Mouse (Mus musculus): ENCODE data around the gene Krtap1-4.
"Not testable (repeated sequence)": the region's sequence is repeated elsewhere in the genome, so short reads cannot be mapped to it uniquely, and the experiment has no call there.

The Krtap1-4 gene

GRCm38 (mm10) chr11:99583245-99583704 lies at the start of gene Krtap1-4:
Gene Krtap1-4, minus strand, starts transcription at chr11:99583654.
- DNase-seq (ENCODE audit: extremely low read depth, insufficient read length, low spot score), result peak; percentile 17

DNA sequence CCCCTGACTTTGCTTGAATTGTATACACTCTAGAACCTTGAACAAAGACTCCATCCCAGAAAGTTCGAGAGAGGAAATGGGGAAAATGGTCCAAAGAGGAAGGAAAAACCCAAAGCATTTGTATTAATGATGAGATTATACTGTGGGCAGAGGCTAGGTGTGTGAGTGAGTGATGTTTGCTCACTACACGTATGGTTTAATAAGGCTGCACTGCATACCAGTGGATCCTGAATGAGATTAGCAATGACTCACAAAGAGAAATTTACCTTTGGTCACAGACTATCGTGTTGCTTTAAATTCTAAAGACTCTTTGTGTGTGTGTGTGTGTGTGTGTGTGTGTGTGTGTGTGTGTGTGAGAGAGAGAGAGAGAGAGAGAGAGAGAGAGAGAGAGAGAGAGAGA lies 47.4 kb upstream of the Krtap1-4 start:
- no peak for DNase-seq (ENCODE audit: extremely low read depth, insufficient read length, low spot score)

GRCm38 (mm10) chr11:99628138-99628537 lies 44.7 kb upstream of the Krtap1-4 start, which contains the start of gene Krtap4-1:
Gene Krtap4-1, minus strand, starts transcription at chr11:99628238.
- DNase-seq (ENCODE audit: extremely low read depth, insufficient read length, low spot score), result no peak

DNA sequence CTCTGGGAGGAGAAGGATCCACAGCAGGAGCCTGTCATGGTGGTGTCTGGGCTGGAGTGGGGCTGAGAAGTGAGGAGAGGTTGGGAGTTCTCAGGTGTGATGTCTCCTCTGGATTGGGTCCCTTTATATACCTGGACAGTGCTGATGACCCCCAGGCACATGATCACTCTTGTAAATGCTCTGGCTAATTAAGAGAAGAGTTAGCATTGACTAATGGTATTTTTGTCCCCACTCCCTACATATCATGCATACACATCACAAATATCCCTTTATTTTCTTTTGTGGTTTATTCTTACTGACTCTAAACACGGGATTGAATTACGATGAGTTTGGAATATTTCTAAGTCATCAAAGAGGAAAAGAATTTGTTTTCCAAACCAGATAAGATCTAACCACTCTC lies 36.9 kb upstream of the Krtap1-4 start, which contains the start of gene Gm11562:
Gm11562 (minus strand) TSS at position 101 of the 400 bp plus-strand sequence.
- DNase-seq (ENCODE audit: extremely low read depth, insufficient read length, low spot score), result no peak

- peak; percentile 28 for DNase-seq (ENCODE audit: extremely low read depth, insufficient read length, low spot score)
Measured at GRCm38 (mm10) chr11:99614796-99615363, 31.4 kb upstream of the Krtap1-4 start, which contains the start of gene Krtap2-4. Gene Krtap2-4, minus strand, starts transcription at chr11:99614846.

DNA sequence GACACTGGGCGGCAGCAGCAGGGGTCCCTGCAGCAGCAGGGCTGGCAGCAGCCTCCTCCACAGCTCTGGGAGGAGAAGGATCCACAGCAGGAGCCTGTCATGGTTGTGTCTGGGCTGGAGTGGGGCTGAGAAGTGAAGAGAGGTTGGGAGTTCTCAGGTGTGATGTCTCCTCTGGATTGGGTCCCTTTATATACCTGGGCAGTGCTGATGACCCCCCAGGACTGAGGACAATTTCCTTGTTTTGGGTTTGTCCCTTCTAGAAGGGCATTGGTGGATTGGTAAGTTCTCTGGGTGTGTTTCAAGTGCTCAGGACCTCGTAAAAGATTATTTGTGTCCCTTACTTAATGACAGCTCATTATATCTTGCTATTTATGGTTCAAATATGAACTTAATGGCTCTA lies 26.6 kb upstream of the Krtap1-4 start, which contains the start of gene Gm11937:
Gm11937 (minus strand) TSS at position 101 of the 400 bp plus-strand sequence.
- DNase-seq (ENCODE audit: extremely low read depth, insufficient read length, low spot score), result not testable (repeated sequence)

DNA sequence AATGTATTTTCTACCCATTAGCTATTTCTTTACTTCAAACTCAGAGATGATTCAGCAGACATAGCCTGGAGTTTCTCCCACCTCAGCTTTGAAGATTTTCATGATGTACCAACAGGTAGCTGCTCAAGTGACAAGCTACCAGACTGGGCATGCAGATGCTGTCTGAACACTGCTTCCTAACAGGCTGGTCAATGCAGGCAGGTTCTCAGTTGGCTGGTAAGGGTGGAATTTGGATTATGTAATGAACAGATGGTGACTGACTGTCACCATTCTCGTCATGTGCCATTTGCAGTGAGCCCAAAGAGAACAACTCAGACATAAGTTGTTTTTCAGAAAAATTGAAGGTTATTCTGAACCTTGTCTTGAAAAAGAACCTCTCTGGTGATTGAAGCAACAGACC lies 25.7 kb upstream of the Krtap1-4 start:
- DNase-seq (ENCODE audit: extremely low read depth, insufficient read length, low spot score), result no peak

- not testable (repeated sequence) for DNase-seq (ENCODE audit: extremely low read depth, insufficient read length, low spot score)
Measured at GRCm38 (mm10) chr11:99603208-99603607, 19.8 kb upstream of the Krtap1-4 start, which contains the start of gene Gm11938. Gene Gm11938, minus strand, starts transcription at chr11:99603308.

DNA sequence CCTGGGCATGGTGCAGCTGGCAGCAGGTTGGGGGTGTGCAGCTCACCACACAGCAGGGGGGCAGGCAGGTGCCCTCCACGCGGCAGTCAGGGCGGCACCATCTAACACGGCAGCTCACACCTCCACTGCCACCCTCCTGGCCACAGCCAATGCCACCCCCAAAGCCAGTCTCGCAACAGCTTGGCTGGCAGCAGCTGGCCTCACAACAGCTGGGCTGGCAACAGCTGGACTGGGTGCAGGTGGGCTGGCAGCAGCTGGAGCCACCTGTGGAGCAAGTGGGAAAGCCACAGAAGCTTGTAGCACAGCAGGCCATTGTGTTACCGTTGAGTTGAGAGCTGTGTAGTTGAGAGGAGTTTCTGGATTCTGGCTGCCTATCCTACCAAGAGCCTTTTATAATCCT lies 14.3 kb upstream of the Krtap1-4 start, which contains the start of gene Krtap9-3:
Krtap9-3 (minus strand) TSS at position 364 of the 400 bp plus-strand sequence.
- peak; percentile 11 for DNase-seq (ENCODE audit: extremely low read depth, insufficient read length, low spot score)

- peak; percentile 39 for DNase-seq (ENCODE audit: extremely low read depth, insufficient read length, low spot score)
Measured at GRCm38 (mm10) chr11:99590981-99591380, 7.5 kb upstream of the Krtap1-4 start, which contains the start of gene Krtap1-3. Gene Krtap1-3, minus strand, starts transcription at chr11:99591339.

- DNase-seq (ENCODE audit: extremely low read depth, insufficient read length, low spot score), result no peak
Measured at GRCm38 (mm10) chr11:99585096-99585495, 1.6 kb upstream of the Krtap1-4 start.

DNA sequence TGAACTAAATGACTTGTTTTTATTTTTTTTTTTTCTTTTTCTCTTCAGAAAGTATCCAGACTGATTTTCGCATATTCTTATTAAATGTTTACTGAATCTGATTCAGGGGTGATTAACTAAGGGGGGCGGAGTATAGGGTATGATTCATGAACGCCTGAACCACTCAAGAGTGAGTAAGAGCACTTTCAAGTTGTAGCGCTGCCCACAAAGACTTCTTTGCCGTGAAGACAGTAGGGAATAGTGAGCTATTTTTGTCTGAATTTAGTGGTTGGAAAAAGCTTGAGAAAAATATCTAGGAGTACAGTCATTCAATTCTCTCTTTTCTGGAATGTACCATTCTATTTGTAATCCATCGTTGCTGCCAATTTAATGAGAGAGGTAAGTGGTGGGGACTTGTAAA lies 1.9 kb downstream of the Krtap1-4 start:
- peak; percentile 76 for DNase-seq (ENCODE audit: extremely low read depth, insufficient read length, low spot score)

DNA sequence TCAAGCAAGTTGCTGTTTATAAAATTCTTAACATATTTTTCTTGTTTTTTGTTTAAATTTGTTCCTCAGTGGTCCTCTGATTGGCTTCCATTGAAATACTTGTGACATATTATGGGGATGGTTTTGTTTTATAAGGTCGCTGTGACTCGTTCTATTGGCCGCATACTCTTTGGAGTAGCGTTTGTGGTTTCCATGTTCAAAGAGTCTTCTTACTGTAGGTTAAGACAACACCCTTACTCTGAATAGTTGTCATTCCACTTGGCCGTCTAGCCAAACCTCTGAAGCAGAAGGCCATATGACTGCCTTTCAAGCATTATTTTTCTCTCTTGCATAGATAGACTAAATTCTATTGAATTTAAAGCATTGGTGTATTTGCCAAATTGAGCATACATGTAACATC lies 2.4 kb downstream of the Krtap1-4 start:
- peak; percentile 73 for DNase-seq (ENCODE audit: extremely low read depth, insufficient read length, low spot score)

- DNase-seq (ENCODE audit: extremely low read depth, insufficient read length, low spot score), result peak; percentile 77
Measured at GRCm38 (mm10) chr11:99580636-99581035, 2.8 kb downstream of the Krtap1-4 start, which contains the start of gene Krtap1-5. Gene Krtap1-5, minus strand, starts transcription at chr11:99581016.

DNA sequence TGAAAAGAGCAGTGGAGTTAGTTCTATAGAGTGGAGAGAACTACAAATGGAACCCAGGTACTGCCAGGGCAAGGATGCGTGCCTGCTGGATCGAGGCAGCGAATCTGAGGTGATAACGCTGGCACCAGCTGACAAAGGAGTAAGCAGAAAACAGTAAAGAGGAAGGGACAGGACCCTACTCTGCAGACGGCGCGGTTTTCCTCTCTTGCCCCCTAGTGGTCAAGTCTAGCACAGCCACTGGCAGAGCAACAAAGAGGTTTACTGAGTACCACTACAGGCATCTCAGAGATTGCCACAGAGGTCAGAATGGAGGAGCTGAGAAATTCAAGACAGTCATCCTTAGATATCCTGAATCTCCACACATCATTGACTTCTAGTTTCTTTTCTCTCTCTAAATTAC lies 9.3 kb downstream of the Krtap1-4 start:
- peak; percentile 48 for DNase-seq (ENCODE audit: extremely low read depth, insufficient read length, low spot score)

- no peak for DNase-seq (ENCODE audit: extremely low read depth, insufficient read length, low spot score)
Measured at GRCm38 (mm10) chr11:99573164-99573563, 10.3 kb downstream of the Krtap1-4 start.

- DNase-seq (ENCODE audit: extremely low read depth, insufficient read length, low spot score), result no peak
Measured at GRCm38 (mm10) chr11:99566530-99566929, 16.9 kb downstream of the Krtap1-4 start, which contains the start of gene Krtap3-1. Gene Krtap3-1, minus strand, starts transcription at chr11:99566630.

GRCm38 (mm10) chr11:99562580-99562979 lies 20.9 kb downstream of the Krtap1-4 start:
- no peak for DNase-seq (ENCODE audit: extremely low read depth, insufficient read length, low spot score)

DNA sequence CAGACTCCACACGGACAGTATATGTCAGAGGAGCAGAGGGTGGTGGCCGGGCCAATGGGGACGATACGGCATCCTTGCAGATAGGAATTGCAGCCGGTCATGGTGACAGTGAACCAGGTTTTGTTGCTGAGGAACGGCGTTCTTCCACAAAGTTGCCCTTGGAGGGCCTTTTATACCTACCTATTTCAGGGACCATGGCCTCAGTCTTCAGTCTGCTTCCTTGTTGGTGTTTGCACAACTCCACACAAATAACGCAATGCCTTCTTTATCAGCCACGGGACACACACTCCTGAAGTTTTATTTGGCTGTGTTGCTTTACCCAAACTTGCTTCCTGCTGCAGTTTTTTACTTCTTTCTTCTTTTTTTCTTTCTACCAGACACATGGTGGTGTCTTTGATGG lies 24.1 kb downstream of the Krtap1-4 start, which contains the start of gene Gm11939:
Gm11939 (minus strand) TSS at position 101 of the 400 bp plus-strand sequence.
- DNase-seq (ENCODE audit: extremely low read depth, insufficient read length, low spot score), result no peak

DNA sequence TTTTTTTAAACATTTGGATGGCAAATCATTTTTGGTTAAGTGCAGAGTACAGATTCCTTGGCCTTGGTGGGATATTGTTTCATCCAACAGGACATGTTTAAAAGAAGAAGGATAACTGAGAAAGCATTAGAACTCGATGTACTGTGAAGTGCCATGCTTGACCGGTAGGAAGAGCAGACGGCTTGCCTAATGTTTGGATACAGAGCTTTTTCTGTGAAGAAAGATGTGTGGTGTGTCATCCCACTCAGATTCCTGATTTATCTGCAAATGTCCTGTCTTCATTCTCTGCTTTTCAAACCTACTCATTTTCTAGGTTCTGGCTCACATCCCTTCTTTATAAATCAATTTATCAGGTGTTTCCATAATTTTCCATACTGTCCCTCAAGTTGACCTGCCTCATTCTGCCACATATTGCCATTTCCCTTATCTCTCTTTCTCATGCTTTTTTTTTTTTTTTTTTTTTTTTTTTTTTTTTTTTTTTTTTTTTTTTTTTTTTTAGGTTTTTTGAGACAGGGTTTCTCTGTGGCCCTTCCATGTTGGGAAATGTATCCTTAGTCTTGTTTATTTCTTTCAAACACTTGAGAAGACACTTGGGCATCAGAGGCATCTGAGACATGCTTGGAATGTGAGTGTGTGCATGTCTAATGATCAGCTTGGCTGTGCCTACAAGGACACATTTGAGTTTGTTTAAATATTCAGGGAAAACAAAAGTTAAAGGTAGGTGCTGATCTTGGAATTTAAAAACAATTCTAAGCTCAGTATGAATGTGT lies 25.3 kb downstream of the Krtap1-4 start:
- DNase-seq (ENCODE audit: extremely low read depth, insufficient read length, low spot score), result peak; percentile 15

DNA sequence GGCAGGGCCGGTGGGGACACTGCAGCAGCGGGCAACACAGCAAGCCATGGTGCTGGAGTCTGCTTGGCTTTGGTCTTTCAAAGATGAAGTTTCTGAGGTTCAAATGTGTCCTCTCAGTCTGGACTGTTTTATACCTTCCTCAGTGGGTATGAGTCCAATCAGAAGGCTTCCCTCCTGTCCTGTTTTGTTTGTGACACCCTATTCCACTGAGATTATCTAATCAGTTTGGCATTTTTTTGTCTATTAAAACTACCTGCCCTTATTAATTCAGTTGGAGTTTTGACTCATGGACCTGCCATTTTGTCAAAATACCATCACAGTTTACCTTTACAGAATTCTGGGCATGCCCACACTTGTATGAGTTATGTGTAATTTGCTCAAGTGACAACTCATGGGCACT lies 26.7 kb downstream of the Krtap1-4 start, which contains the start of gene Krtap3-2:
Krtap3-2 (minus strand) TSS at position 101 of the 400 bp plus-strand sequence.
- DNase-seq (ENCODE audit: extremely low read depth, insufficient read length, low spot score), result no peak
